Mouse (Mus musculus) adipocyte (in vitro differentiated cells): ENCODE results near the gene Stk35.
"Not testable (repeated sequence)": the region's sequence is repeated elsewhere in the genome, so short reads cannot be mapped to it uniquely, and the experiment has no call there.

Experiments
- DNase-seq: peaks from one replicate; pipeline ENCODE4 v3.0.0-alpha.2; 2016; ENCODE audit warnings: low spot score

Stk35 gene

DNA sequence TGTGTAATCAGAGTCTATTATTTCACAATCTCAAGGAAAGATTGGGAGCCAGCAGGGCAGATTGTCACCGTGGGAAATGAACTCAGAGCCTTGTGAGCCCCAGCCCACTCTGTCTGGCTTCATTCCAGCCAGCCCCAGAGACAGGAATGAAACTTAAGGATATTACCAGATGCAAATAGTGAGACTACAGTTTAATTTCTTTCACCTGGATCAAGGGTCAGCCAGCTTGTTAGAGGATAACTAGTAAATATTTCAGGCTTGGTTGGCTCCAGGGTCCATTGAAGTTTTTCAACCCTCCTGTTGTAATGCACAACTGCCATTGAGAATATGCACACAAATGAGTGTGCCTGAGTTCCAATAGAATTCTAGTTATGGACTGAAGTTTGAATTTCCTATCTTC lies 36.6 kb downstream of the Stk35 start:
- DNase-seq = peak; percentile 13

DNA sequence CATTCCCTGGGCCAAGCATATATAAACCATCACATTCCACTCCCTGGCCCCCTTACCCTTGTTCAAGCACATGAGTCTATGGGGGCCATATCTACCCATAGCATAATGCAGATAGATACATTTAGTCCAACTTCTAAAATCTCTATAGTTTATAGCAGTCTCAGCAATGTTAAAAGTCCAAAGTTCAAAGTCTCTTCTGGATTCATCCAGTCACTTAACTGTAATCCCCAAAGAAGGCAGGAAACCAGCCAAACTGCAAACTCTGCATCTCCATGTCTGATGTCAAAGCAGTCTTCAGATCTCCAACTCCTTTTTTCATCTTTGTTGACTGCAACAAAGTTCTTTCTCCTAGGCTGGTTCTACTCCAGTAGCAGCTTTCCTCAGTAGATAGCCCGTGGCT lies 38.0 kb downstream of the Stk35 start:
- DNase-seq = peak; percentile 1

DNA sequence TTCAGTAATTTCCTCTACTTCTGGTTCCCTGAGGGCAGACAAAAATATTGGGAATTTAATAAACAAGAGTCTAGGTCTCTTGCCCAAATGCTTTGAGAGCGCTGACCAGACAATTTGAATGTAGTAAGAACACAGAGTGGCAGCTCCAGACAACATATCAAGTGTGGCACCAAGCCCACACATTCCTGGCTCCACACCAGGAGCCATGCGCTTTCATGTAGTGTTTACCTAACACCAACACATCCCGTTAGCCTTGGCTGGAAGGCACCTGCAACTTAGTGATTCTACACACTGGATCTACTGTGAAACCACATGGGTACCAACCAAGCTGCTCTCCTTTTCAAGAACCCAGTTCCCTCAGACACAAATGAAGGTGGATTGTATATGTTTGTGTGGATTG lies 45.5 kb downstream of the Stk35 start:
- DNase-seq = no peak

DNA sequence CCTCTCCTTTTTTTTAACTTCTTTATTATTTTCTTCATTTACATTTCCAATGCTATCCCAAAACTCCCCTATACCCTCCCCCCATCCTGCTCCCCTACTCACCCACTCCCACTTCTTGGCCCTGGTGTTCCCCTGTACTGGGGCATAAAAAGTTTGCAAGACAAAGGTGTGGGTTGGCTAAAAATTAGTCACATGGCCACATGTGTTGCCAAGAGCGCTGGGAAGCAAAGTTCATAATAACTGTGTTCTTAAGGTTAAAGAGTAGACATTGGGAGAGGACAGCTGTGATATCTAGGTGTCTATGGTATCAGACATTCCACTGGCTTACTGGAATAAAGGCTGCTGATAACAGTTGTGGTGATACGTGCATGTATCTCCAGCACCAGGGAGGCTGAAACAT lies 46.2 kb downstream of the Stk35 start:
- DNase-seq = no peak

DNA sequence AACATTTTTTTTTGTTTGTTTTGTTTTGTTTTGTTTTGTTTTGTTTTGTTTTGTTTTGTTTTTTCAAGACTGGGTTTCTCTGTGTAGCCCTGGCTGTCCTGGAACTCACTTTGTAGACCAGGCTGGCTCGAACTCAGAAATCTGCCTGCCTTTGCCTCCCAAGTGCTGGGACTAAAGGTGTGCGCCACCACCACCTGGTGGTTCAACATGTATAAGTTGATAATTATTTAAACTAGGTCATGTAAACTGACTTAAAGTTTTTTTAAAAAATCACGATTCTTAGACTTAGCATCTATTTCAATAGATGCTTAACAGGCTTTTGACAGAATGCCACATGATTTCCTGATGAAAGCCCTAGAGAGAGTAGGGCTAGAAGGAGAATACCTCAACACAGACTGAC lies 48.8 kb downstream of the Stk35 start:
- DNase-seq = not testable (repeated sequence)

DNA sequence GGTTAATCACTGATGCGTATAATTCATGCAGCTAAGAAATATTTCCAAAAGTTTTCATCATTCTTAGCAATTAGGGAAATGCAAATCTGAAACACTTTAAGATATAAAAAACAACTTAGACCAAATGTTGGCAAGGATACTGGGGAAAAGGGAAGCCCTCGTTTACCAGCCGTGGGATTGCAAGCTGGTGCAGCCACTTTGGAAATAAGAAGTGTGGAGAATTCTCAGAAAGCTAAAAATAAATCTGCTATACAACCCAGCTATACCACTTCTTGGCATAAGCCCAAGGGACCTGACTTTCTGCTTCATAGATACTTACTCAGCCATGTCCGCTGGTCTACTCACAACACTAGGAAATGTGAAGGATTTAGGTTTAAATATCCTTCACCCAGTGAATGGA lies 51.2 kb downstream of the Stk35 start:
- peak; percentile 48 for DNase-seq

DNA sequence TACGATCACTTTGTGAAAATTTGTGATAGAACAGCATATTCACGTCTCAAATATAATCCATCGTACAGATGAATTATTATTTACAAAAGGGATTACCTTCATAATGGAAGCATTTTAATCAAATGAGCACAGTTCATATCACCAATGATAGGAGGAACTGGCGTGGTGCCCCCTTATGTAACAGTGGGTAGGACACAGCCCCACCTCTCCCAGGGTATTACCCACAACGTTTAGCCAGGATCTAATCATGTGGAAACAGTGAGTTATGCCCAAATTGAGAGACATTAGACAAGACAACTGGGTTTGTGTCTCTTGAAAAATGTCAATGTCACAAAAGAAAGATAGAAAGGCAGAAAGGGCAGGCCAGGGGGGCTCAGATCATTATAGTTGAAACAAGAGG lies 62.9 kb downstream of the Stk35 start:
- DNase-seq = no peak

DNA sequence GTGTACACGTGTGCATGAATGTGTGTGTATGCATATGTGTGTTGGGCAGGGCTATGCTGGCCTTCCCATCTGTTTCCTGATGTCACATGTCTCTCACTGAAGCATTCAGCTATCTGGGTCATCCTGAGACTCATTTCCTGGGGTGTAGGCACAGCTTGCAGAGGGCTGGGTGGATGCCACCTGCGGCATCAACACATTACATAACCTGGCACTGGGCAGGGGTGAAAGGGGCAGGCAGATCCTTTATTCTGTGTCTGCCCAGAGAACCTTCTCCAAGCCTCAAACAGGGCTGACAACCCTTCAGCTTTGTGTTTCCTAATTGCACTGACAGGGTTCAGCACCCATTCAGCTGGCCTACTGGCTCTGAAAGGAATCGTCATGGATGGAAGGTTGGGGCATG lies 64.6 kb downstream of the Stk35 start:
- DNase-seq = no peak

DNA sequence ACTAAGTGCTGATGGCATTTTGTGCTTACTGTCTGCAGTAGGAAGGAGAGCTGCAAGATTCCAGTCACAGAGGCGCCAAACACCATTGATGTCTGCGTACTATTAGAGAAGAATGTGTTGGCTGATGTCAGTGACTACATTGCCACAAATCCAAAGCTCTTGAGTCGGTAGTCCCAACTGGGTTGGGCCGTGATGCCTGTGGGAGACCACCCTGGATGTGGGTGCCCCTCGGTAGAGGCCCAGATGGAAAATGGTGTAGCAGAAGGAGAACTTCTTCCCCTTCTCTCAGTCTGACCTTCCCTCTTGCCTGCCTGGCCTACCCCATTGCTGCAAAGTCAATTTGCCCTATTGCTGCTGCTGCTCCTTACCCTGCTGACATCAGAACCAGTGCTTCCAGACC lies 68.8 kb downstream of the Stk35 start:
- no peak for DNase-seq

DNA sequence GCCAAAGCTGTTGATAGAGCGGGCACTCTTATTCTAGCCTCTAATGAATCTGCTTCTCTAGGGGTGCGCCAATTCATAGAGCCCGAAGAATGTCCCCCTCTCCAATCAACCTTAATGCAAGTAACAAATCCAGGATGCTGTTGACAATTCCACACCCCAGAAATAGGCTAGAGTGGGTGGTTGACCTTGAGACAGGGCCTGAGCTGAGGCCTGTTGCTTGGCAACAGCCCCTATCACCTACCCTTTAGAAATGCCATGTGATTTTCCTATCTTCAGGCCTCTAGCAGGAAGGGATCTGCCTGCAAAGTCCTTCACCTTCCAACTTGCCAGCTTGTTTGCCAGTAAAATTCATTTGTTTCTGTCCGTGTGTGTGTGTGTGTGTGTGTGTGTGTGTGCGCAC lies 70.9 kb downstream of the Stk35 start:
- DNase-seq = no peak

DNA sequence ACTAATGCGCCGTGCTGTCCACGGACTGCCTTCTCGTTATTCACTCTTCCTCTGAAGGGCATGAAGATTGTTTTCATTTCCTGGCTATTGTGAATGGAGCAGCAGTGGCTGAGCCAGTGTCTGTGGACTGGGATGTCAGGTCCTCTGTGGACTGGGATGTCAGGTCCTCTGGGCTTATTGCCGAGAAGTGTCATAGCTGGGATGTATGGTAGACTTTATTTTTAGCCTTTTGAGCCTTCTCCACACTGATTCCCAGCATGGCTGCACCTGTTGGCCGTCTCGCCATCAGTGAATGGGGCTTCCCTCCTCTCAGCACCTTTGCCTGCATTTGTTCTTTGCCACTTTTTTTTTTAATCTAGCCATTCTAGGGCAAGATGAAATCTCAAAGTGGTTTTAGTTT lies 71.8 kb downstream of the Stk35 start:
- no peak for DNase-seq

DNA sequence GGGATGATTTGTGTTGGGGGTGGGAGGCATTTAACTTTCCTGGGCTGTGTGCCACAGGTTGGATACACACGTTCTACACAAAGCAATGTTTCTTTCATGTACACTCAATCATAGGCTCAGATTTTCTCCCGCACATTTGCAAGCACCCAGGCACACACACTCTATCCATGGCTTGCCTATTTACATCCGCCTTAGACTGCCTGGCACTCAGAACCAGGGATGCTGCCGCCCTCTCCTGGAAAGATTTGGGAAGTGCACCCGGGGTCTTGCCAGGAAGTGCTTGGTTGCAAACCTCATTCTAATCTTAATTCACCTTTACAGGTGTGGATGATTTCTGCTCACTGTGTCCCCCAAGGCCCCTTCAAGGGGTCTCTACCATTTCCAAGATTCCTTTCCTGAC lies 73.2 kb downstream of the Stk35 start:
- DNase-seq = peak; percentile 82

DNA sequence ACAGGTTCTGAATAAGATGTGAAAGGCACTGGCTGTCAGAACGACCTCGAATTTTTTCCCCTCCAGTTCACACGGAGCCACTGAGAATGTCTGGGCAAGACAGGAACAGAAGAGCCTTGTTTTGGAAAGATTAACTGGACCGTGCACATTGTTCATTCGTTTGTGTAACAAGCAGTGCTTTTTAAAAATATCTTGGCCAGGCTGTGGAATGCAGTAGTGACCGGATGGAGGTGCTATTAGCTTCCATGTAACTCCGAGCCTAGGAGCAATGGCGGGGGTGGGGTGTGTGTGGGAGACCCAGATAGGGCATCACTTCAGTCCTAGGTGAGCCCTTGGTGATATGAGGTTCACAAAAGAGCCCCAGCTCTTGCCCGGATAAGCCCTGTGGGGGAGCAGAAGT lies 73.8 kb downstream of the Stk35 start:
- no peak for DNase-seq

DNA sequence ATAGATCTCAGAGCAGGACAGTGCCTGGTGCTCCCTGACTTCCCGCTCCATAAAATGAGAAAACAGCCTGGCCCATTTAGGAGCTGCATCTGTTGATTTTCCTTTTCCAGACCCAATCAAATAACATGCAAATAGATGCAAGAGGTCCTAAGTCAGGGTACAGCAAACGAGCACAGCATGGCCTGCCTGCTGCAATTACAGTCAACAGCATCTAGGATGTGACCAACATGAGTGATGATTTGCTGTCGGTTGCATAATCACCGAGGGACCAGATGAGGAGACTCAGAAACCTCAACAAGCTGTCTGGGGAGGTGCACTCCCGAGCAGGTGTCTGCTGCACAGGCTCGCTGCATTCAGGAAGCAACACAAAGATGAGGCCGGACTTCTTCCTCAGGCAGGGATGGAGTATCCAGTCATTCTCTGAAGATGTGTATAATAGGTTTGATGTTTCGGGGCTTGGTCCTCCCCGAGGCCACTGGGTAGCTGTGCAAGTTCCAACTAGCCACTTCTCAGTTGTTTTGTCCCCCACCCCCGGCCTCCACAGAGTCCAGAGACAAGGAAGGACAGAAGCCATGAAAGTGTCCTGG lies 74.3 kb downstream of the Stk35 start:
- no peak for DNase-seq

DNA sequence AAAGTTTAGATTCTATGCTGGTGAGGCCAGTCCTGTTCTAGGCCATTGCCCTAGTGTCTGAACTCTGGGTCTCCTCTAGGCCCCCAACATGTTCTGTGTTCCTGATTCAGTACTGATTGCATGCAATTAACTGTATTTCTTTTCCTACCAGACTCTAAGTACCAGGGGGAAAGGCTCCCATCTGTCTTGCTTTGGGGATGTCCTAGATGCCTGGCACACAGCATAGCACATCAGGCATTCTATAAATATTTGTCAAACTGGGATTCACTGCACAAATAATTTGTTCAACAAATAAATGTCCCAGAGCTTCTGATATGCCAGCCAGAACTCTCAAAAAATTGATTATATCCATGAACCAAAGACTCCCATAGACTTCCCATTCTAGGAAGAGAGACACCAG lies 76.6 kb downstream of the Stk35 start:
- no peak for DNase-seq

DNA sequence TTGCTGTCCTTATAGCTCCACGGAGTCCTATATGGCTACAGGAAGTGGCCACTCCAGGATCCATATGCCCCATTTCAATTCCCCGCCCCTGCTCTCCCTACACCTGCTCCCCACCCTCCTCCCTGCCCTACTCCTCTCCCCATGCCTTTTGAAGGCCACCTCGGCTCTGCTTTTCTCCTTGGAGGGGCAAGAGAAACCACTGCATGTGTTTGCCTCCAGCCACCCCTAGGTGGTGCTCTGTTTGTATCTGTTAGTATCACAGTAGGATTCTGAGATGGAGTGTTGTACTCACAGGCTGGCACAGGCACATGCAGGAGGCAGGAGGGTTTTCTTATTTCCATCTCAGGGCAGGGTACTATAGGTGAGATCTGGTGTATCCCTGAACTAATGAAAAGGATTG lies 79.5 kb downstream of the Stk35 start:
- peak; percentile 47 for DNase-seq

DNA sequence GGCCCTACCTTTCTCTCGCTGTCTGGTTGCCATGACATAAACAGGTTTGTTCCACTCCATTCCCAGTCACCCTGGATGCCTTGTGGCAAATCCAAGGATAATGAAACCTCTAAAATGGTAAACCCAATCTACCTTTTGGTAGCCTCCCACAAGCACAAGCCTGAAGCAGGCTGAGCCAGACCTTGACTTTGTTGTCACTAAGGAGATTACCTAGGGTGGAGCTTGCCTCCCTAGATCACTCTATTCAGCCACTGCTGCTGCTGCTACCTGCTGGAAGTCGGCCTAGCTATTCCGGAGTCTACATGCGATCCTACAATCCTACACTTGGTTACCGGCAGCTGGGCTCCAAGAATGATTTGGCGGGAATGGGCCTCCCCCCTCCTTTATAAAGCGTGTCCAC lies 79.9 kb downstream of the Stk35 start:
- DNase-seq = no peak

DNA sequence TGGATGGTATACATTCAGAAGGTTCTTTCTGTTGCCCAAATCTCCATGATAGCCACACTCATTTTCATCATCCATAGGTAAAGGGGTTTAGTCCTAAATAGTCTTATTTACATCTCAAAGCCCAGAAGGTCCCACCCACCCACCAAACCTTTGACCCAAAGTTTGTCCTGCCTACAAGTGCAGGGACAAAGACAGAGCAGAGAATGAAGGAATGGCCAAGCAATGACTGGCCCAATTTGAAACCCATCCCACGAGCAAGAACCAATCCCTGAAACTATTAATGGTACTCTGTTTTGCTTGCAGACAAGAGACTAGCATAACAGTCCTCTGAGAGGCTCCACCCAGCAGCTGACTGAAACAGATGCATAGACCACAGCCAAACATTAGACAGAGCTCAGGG lies 81.6 kb downstream of the Stk35 start:
- DNase-seq = no peak
